Mouse (Mus musculus): ENCODE measurements around the gene Gse1.

DNA sequence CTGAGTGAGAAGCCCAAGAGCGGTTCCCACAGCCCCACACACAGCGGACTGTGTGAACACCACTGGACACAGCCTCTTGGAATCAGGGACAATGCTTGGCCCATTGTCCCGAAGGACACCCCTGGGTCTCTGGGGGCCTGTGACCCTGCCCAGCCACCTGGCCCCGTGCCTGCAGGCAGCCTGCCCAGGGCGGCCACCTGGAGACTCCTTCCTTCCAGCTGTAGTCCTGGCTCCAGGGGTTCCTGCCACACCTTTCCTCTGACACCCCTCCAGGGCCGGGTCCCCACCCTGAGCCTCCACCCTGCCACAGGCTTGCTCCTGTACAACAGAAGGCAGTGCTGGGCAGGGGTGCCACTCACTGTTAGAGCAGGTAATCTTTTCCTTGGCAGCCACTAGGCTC, 39.7 kb upstream of the Gse1 start:
- TF ChIP-seq GATA1 (IDR thresholded peaks at IDR 0.05; ENCODE audit: low read length) (no peak), TAL1 (IDR thresholded peaks at IDR 0.05; ENCODE audit: low read length) (no peak)
